Mouse (Mus musculus) cerebellum, adult 11-12 months (tissue): ENCODE measurements around the gene Mrtfa.
"Not testable (repeated sequence)": the region's sequence is repeated elsewhere in the genome, so short reads cannot be mapped to it uniquely, and the experiment has no call there.

ENCODE experiments used
- DNase-seq: peaks from one replicate; pipeline ENCODE4 v3.0.0; 2022

Mrtfa gene

DNA sequence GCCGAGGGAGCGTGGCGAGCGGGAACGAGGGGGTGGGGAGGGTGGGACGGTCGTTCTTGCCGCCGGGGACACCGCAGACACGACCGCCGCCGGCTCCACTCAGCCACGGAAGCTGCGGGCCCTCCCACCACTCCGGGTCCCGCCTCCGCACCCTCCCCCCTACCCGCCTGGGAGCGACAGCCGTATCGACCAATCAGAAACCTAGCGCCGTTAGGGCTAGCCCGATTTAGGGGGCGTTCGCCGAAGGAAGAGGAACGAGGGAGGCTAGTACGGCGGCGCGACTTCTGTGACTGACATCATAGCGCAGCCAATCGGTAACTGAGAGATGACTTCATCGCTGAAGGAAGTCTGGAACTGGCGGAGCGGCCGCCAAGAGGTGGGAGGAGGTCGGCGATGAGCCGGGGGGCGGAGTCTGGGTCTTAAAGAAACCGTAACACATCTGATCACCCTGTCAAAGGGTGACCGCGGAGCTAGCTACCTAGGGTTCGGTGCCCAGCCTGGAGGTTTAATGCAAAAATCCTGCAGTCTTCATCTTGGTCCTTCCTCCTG lies at the start of gene Mrtfa:
Gene Mrtfa, minus strand, starts transcription at position 128 of the 549 bp plus-strand sequence.
- DNase-seq = peak; percentile 100

DNA sequence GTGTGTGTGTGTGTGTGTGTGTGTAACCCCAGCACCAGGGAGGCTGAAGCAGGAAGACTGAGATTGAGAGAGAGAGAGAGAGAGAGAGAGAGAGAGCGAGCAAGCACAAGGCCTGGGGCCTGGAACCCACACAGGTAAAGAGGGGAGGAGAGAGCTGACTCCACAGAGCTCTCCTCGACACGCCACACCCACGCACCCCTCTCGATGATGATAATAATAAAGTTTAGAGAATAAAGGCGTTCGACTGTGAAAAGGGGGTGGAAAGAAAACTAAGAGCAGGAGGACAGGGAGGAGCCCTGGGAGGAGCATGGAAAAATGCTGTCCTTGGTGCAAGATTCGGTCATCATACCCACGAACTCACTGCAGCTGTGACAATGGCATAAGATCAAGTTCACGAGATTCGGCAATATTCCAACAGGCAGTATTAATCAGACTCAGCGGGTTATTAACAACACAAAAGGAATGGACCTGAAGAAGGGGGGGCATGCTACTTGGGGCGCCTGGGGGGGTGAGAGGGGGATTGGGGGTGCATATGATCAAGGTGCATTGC lies 49.3 kb upstream of the Mrtfa start:
- DNase-seq = no peak

DNA sequence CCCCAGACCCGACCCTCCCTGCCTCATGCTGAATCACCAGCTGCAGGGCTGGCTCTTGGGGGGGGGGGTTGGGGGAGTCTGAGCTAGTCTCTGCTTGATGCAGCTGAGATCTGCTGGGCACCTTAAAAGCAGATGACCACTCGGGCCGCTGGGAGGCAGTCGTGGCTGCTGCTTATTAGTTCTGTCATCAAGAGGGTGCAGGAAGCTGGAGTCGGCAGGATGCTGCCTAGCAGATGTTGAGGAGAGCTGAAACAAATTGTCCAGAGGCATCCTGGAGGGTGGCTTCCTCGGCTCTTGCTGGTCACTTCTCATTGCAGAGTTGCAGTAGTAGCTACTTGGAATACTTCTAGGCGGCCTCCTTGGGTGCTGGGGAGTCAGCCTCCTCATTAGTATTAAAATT lies 48.7 kb upstream of the Mrtfa start:
- DNase-seq = no peak

DNA sequence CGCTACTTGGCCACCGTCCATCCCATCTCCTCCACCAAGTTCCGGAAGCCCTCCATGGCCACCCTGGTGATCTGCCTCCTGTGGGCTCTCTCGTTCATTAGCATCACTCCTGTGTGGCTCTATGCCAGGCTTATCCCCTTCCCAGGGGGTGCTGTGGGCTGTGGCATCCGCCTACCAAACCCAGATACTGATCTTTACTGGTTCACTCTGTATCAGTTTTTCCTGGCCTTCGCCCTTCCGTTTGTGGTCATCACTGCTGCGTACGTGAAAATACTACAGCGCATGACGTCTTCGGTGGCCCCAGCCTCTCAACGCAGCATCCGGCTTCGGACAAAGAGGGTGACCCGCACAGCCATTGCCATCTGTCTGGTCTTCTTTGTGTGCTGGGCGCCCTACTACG lies 46.9 kb upstream of the Mrtfa start:
- no peak for DNase-seq

DNA sequence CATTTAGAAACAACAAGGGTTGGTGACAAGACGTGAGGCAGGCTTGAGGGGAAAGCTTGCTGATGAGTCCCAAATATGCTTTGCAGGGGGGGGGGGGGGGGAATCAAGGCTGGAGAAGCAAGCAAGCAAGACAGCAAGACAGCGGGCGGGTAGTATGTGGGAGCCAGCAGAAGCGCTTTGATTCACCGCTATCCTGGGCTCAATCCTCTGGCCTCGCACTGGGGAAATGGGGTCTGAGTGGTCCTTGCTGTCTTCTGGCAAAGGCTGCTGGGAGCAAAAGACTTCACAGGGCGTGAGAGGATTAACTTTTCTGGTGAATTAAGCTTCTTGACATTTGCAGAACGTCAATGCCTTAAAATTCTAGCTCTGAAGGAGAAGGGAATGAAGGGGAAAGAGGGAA lies 45.5 kb upstream of the Mrtfa start:
- DNase-seq = no peak

DNA sequence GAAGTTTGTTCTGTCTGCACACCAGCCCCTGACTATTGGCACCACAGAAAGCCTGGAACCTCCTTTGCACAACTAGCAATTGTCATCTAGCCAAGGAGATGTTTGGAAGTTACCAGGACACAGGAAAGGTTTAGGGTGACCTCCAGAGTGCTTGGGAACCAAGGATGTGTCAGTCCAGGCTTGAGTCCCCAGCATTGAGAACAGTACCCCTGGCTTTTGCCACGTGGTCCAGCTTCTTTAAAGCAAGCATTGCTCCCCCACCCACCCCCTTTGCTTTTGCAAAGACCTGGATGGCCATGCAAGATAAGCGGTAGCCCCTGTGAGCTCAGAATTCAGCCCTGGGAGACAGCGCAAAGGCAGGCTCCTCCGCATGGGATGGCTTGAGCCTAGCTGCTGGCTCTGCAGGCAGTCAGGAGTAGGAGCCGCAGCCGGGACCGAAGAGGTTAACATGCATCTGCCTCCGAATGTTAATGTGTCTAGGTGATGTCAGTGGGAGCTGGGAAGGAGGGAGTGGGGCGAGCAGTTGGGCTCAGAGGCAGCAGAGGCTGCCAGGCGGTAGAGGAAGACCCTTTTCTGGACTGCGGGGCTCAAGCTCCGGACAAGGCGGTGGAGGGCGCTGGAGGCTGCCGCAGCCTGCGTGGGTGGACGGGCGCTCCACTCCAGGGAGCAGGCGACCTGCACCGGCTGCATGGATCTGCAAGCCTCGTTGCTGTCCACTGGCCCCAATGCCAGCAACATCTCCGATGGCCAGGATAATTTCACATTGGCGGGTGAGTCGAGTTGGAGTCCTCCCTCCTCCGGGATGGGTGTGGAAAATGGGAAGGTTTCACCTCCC lies 44.7 kb upstream of the Mrtfa start, which contains the start of gene Mchr1:
Gene Mchr1, plus strand, starts transcription at position 414 of the 835 bp plus-strand sequence.
- peak; percentile 11 for DNase-seq

DNA sequence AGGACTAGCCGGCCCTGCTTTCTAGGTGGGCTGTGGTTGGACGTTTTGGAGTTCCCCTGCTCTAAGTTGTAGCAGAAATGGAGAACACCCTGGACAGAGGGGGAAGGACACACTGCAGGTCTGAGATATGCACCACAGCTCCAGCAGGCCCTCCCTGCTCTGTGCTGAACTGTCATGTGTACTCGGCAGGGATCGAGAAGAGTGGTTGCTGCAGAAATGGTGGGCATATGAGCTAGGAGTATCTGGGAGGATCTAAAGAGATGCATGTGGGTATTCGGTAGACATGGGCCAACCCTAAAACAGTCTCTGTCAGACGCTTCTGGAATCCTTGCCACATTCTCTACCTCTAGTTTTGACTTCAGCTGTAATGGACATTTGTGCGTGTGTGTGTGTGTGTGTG lies 40.8 kb upstream of the Mrtfa start:
- no peak for DNase-seq

DNA sequence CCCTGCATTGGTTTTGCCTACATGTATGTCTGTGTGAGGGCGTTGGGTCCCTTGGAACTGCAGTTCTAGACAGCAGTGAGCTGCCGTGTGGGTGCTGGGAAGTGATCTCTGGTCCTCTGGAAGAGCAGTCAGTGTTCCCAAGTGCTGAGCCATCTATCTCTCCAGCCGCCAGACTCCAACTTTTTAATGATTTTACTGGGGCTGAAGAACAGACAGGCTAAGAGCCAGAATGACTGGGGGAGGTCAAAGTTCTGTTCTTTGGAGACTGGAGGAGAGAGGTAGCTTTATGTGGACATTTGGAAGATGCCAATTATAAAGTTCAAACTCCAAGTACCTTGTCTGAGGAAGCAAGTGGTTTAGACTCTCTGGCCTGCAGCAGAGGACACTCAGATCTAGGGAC lies 39.2 kb upstream of the Mrtfa start:
- DNase-seq = no peak

DNA sequence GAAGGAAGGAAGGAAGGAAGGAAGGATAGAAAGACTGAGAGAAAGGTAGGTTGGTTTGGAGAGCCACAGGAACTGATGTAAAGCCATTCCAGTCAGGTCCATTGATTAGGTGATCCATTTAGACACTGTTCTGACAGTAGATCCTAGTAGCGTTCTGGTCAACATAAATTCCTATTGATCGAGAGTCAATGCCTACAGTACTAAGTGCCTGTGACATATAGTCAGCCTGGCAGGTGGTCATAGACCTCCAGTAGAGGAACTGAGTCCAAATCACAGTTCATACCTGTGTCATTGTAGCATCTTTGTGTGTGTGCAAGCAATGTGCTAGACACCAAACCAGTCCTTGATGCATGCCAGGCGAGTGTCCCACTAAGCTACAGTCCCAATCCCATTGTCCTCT lies 37.7 kb upstream of the Mrtfa start:
- DNase-seq = no peak

DNA sequence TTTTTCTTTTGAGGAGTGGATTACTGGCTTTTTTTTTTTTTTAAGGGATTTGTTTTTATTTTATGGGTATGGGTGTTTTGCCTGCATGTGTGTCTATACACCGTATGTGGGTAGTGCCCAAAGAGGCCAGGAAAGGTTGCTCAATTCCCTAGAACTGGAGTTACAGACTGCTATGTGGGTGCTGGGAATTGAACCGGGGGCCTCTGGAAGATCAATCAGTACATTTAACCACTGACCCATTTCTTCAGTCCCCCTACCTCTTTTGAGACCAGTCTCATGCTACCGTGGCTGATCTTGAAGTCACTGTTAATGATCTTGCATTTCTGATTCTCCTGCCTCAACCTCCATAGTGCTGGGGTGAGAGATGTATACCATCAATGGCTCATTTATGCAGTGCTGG lies 36.7 kb upstream of the Mrtfa start:
- no peak for DNase-seq

DNA sequence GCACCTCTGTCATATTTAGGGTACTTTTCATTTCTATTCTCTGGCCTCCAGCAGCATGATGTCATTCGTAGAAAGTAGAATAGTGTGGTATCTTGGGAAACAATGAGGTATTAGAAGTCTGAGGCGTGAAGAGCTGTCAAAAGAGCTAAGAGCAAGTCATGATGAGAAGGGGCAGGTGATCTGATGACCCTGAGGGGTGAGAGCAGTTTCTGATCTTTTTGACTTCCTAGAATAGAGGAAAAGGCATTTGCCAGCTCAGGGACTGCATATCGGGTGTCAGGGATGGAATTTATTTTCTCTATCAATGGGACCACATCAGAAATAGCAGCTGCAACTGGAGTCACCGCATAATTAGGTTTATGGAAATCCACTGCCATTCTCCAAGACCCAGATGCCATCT lies 36.2 kb upstream of the Mrtfa start:
- DNase-seq = no peak

DNA sequence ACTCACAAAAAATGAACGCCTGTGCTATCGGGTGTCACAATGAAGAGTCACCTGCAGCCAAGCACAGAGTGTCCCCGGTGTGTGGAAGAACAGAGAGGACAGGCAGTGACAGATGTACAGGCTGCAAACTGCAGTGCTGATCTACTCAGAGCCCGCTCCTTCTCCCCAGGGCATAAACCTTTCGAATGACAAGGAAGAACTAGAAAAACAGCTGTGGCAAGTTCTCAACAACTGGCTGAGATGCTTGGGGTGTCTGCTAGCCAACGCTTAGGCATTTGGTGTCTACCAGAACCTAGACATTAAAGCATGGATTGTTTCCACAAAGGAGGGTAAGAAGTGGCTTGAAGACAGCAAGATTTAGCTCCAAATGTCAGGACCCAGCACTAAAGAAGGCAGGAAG lies 35.2 kb upstream of the Mrtfa start:
- DNase-seq = no peak

DNA sequence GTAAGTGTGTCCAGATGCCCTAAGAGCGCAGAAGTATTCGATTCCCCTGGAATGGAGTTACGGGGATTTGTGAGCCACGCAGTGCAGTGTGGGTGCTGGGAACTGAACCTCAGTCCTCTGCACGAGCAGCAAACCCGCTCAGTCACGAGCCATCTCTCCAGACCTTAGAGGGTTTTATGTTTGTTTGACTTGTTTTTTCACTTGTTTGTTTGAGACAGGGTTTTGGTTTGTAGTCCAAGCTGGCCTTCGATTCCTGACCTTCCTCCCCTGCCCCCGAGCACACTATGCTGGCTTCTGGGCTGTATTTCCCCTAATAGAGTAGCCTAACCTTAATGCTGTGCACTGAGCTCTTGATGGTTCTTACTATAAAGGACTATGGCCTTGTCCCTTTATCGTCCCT lies 34.5 kb upstream of the Mrtfa start:
- DNase-seq = no peak

DNA sequence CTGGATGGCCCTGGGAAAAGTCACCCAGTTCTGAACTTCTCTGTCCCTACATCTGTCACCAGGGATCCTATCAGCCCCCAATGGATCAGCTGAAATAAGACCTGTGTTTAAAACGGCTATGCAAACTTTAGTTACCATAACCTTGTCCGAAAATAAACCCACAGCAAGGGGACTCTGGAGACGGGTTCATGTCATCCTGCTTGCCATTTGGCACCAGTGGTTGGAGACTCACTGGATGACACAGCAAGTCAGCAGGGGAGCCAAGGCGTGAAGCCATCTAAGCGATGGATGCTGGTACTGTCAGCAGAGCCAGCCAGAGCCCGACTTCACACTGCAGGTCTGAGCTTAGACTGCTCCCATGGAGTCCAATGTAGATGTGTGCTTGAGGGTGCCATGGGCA lies 30.9 kb upstream of the Mrtfa start:
- no peak for DNase-seq

DNA sequence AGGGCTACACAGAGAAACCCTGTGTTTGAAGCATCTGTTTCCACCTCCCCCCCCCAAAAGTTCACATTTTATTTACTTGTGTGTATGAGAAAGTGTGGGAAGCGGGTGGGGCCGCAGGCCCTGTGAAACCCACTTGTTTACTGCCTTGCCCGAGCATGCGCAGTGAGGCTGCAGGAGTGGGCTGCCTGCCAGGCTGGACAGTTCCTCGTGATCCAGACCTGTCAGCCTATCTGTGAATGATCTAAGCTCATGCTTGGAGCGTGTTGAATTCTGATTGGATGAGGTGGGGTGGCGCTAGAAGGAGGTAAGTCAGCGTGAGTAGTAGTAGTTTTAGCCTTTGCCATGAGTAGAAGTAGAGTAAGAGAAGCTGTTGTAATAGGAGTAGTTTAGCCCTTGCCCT lies 29.5 kb upstream of the Mrtfa start:
- DNase-seq = not testable (repeated sequence)

DNA sequence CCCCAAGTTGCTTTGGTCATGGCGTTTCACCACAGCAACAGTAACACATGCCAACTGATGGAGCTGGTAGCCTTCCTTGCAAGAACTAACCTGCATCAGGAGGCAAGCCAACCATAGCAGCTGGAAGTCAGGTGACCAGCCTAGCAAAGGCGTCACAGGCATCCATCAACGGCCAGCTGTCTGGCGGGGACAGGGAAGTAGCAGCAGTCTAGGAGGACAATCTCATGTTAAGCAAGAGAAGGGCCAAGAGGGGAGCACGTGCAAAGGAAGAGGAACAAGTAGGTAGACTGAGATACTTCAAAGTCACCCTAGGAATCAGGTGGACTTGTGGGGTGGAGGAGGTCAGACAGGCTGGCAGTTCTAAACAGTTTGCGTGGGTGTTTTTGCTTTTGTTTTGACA lies 28.5 kb upstream of the Mrtfa start:
- no peak for DNase-seq

DNA sequence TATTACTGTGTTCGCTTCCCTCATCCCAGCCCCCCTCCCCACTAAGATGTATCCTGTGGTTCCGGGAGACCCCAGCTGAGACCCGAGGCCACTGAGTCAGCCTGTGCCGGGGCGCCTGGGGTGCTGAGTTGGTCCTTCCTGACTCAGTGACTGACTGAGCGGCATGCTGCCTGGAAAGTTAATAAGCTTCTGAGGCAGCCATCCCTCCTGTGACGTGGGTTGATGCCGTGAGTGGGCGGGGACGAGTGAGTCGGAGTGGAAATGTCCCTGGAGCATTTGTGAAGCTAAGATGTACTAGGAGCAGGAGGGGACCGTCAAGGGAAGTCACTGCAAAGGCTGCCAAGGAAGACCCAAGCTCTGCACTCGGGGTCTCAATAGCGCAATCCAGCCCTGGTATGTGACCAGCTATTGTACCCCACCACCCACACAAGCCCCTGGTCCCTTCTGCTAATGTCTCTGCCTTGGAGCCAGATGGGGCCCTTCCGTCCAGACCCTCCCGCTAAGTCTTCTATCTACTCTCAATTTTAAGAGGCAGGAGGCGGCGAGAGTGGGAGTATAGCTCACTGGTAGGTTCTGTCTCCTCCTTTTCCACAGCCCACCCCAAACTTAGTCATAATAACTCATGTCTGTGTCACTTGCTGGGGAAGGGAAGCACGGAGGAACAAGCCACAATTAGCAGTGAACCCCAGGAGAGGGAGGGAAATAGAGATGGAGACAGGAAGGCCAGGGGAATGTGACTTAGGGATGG lies 26.5 kb upstream of the Mrtfa start:
- DNase-seq = no peak

DNA sequence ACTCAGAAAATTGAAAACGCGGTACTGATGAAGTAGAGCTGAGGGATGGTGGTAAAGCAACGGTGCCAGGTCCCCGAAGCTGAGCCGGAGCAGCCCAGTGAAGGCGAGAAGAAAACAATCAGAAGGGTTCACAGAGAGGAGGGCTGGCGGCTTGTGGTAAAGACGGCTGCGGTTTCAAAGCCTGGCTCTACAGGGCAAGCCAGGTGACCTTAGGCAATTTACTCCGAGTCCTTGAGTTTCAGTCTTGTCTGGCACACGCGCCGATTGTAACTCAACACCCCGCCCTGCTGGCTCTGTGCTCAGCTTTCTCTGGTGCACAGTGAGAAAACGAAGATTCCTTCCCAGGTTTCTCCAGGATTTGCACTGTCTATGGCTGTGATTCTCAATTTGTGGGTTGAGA lies 22.4 kb upstream of the Mrtfa start:
- no peak for DNase-seq

DNA sequence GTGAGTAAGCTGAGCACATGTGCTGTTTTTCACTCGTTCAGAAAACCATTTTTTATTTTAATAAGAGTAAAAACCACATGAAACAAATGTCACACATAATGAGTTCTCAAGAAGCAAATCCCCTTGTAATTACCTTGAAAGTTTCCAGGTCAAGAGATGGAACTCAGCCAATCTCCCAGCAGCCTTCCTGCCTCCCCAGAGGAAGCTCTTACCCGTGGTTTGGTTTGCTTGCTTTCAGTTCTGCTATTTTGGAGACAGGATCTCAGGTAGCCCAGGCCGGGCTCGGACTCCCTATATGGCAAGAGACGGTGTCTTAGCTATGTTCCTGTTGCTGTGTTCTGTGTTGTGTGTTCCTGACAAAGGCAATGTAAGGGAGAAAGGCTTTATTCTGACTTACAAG lies 19.9 kb upstream of the Mrtfa start:
- DNase-seq = no peak

DNA sequence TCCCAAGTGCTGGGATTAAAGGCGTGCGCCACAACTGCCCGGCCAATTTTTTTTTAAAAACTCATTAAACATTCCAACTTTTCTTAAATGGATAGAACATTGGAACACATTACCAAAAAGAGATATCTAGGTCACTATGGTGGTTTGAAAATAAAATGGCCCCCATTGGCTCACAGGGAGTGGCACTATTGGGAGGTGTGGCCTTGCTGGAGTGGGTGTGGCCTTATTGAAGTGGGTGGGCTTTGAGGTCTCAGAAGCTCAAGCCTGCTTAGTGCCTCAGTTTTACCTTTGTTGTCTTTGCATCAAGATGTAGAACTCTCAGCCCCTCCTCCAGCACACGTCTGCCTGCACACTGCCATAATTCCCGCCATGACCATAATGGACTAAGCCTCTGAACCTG lies 11.9 kb upstream of the Mrtfa start:
- no peak for DNase-seq

DNA sequence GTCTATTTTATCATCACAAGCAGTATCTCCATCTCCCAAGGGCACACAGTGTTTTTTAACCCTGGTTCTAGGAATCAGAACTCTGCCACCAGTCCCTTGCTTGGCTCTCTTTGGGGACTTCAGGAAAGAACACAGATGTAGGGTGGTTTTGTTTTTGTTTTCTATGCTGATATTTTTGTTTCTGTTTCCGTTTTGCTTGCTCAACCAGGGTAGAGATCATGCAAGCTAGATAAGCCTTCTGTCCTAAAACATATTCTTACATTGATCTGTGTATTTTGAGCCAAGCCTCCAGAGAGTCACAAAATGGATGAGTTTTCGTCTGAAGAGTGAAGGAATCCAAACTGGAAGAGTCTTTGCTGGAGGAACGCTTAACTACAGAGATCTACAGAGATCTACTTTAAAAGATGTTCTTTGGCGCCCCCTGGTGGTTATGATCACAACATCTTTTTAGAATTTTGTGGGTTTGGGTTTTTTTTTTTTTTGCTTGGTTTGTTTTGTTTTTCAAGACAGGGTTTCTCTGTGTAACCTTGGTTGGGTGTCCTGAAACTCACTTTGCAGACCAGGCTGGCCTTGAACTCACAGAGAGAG lies 8.9 kb upstream of the Mrtfa start:
- no peak for DNase-seq

DNA sequence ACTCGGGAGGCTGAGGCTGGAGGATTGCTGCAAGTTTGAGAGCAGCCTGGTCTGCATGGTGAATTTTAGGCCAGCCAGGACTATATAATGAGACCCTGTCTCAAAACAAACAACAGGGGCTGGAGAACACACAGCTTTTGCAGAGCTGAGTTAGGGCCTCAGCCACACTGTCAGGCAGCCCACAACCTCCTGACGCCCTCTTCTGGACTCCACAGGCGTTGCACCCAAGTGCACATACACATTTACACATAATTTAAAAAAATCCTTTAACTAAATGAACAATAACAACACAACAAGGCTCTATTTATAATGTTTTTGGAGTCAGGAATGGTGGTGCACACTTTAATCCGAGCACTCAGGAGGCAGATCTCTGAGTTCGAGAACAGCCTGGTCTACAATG lies 7.9 kb upstream of the Mrtfa start:
- no peak for DNase-seq

DNA sequence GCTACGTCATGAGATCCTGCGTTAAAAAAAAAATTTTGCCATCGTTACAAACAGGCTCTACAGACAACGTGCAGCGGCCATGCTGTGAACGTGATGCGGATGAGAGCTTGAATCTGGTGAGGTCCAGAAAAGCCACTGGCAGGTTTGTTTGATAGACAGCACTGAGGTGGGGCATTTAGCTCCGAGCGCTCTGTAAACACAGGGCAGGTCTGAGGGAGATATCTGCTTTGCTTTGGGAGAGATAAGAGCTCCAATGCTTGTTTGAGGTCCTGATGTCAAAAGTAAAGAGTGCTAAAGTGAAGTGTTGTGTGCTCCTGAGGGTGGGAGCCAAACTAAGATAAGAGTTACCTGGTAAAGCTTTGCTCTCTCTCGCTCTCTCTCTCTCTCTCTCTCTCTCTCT lies 6.6 kb upstream of the Mrtfa start:
- no peak for DNase-seq

DNA sequence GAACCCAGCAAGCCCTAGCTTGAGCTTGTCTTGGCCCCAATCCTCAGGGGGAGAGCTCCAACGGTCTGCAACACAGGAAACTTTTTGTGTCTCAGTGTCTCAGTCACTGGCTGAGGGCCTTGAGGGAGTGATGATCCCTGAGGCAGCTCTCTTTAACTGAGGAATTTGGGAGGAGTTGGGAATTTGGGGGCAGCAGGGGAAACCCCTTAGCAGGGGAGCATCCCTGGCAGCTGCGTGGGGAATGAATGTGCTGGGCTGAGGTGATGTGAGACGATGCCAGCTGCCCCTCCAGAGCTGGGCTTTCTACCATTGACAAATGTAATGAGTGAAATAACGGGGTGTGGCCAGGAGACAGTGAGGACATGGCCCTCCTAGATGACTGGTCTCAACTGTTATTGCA lies 4.9 kb upstream of the Mrtfa start:
- DNase-seq = no peak
